Mouse (Mus musculus): ENCODE measurements around the gene Zfp346. TPM values are rescaled to one million over a fixed set of nuclear protein-coding genes. Genes with fewer than 3 reads are reported as not detected.
"Not testable (repeated sequence)": the region's sequence is repeated elsewhere in the genome, so short reads cannot be mapped to it uniquely, and the experiment has no call there.

The Zfp346 gene
- 3.0 and 4.4 TPM in 2 replicates for polyA plus RNA-seq (2012; ENCODE audit: insufficient read depth, insufficient read length, missing spikeins)

DNA sequence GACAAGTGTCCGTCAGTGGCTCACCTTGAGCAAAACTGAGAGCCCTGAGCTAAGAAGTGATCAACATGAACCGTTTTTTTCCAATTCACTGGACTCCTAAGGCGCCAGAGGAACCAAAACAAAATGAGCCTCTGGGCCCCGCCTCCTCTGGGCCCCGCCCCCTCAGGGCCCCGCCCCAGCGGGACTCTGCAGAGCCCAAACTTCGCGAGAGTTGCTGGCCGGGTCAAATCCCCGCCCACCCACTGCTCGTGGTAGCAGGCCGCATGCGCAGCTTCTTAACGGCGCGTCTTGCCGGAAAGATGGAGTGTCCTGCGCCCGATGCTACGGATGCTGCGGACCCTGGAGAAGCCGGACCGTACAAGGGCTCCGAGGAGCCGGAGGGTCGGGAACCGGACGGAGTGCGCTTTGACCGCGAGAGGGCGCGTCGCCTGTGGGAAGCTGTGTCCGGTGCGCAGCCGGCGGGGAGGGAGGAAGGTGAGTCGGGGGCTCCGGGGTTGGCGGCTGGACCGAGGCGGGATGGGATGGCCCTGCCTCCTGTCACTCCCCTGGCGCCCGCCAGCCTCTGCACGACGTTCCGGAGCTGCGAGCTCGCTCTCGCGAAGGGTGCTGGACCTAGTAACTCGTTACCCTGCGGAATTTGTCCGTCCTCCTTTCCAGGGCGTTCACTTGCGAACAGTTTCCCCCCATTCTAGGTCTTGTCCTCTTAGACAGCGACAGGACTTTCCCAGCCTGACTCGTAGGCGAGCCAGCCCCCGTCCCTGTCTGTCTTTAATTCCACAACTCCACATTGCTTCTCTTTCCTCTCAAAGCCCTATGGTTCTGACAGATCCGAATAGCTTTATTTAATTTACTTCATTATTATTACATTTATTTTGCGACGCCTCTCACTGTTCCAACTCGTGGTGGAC lies at the start of gene Zfp346:
Zfp346 (plus strand) TSS at position 267 of the 908 bp plus-strand sequence.
- peaks cover 5% of the 10 kb centered on the region for H3K4me1 ChIP-seq (ENCODE audit: control insufficient read depth, insufficient read depth, insufficient read length, low read length)

DNA sequence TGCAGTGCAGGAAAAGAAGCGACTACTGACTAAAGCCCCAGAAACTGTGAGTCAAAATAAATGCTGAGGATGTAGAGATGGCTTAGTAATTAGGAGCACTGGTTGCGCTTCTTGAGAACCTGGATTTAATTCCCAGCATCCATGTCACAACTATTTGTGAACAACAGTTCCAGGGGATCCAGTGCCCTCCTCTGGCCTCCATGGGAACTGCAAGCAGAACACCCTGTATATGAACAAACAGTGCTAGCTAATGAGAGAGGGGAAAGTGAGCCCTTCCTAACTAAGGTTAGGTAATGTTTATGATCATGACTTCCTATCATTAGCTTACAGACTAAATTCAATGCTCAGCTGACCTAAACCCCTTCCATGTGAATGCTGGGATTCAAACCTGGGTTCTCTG lies 47.1 kb upstream of the Zfp346 start:
- no peak overlapping the region for H3K4me3 ChIP-seq (ENCODE audit: insufficient read depth, low read depth, low read length)
- H3K4me1 ChIP-seq (ENCODE audit: control insufficient read depth, insufficient read depth, insufficient read length, low read length) = no peaks in the 10 kb centered on the region
- no peak overlapping the region for H3K27ac ChIP-seq (replicated peaks; ENCODE audit: low read depth, low read length)

More for the DNA sequence above, at the start of gene Zfp346:
- Histone ChIP-seq H3K4me3 (ENCODE audit: insufficient read depth, low read depth, low read length) (peak within 1 kb of the TSS; percentile 82), H3K27ac (replicated peaks; ENCODE audit: low read depth, low read length) (no peak within 1 kb of the TSS)

DNA sequence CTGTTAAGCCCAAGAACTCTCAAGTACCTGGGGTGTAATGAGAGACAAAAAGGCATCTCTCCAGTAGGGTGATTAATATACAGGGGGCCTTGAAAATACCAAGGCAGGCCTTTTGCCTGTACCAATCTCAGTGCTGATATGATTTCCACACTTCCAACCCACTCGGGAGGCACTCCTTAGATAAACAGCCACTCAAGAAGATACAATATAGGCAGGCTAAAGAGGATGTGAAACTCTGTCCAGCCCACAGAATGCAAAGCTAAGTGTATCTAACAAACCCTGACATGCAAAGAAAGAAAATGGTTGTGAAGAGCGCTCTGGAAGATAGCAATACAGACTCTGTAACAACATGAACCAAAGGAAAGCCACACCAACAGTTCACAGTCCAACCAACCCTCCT lies 41.8 kb upstream of the Zfp346 start:
- no peak overlapping the region for H3K27ac ChIP-seq (replicated peaks; ENCODE audit: low read depth, low read length)
- no peak overlapping the region for H3K4me3 ChIP-seq (ENCODE audit: insufficient read depth, low read depth, low read length)

DNA sequence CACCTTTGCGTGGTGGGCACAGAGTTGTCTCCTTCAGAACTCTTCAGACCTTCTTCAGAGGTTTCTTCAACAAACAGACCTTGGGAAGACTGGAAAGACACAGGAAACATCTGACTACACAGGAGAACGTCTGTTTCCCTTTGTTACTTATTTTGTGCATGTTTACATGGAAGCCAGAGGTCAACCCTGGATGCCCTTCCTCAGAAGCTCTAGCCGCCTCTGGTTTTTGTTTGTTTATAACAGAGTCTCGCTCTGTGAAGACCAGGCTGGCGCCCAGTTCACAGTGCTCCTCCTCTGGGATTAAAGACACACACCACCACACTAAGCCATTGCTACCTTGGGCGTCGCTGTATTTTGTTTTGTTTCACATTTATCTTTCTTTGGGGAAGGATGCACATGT lies 35.4 kb upstream of the Zfp346 start:
- Histone ChIP-seq H3K4me3 (ENCODE audit: insufficient read depth, low read depth, low read length) (no peak overlapping the region), H3K27ac (replicated peaks; ENCODE audit: low read depth, low read length) (no peak overlapping the region), H3K4me1 (ENCODE audit: control insufficient read depth, insufficient read depth, insufficient read length, low read length) (no peaks in the 10 kb centered on the region)

More for the DNA sequence above, 41.8 kb upstream of the Zfp346 start:
- H3K4me1 ChIP-seq (ENCODE audit: control insufficient read depth, insufficient read depth, insufficient read length, low read length) = no peaks in the 10 kb centered on the region

DNA sequence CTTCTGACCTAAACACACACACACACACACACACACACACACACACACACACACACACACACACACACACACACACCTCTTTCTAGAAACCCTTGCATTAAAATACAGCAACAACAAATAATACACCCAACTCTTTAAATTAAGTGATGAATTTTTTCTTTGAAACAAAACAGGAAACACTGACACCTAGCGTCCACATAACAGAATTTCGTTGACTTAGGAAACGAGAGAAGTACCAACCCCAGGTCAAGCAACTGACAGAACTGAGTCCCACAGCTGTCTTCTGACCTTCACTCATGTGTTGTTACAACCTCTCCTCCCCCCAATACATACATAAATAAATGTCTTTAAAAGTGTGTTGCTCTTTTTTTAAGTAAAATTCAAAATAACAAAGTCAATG lies 33.8 kb upstream of the Zfp346 start:
- Histone ChIP-seq H3K27ac (replicated peaks; ENCODE audit: low read depth, low read length) (no peak overlapping the region), H3K4me3 (ENCODE audit: insufficient read depth, low read depth, low read length) (no peak overlapping the region), H3K4me1 (ENCODE audit: control insufficient read depth, insufficient read depth, insufficient read length, low read length) (no peaks in the 10 kb centered on the region)

DNA sequence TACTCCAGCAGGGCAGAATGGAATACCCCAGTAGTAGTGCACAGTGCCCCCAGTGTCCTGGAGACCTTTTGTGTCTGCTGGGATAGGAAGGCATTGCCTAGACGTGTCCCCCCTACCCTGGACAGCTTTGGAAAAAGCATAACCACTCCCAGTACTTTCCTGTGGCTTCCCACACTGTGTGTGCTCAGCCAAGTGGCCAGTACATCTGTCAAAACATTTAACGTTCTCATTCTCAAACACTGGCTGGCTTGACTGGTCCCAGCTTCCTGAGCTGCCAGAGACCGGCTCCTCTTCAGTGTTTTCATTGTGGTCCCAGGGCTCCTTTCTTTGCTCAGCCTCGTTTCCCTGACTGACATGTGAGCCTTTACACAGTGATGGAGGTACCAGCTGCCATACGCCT lies 29.5 kb upstream of the Zfp346 start:
- Histone ChIP-seq H3K4me1 (ENCODE audit: control insufficient read depth, insufficient read depth, insufficient read length, low read length) (no peaks in the 10 kb centered on the region), H3K27ac (replicated peaks; ENCODE audit: low read depth, low read length) (peak overlapping the region; percentile 37; the same call in 1 of the 2 replicates)

DNA sequence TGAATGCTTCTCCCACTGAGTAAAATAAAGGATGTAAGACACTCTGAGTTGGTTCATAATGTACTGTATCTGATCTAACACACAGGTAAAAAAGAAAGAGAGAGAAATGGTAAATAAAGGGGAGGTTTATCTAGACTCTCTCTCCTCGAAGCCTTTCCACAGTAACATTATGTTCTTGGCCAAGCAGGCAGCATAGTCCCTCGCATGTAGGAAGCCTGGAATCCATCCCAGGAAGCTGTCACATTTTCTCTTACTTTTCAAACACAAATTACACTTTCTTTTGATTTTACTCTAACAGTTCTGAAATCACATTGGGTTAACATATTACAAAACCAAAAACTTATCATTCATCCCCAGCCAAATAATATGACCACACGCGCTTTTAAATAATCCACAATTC lies 12.5 kb upstream of the Zfp346 start:
- no peaks in the 10 kb centered on the region for H3K4me1 ChIP-seq (ENCODE audit: control insufficient read depth, insufficient read depth, insufficient read length, low read length)
- no peak overlapping the region for H3K4me3 ChIP-seq (ENCODE audit: insufficient read depth, low read depth, low read length)
- H3K27ac ChIP-seq (replicated peaks; ENCODE audit: low read depth, low read length) = no peak overlapping the region

More for the DNA sequence above, 29.5 kb upstream of the Zfp346 start:
- H3K4me3 ChIP-seq (ENCODE audit: insufficient read depth, low read depth, low read length) = no peak overlapping the region

DNA sequence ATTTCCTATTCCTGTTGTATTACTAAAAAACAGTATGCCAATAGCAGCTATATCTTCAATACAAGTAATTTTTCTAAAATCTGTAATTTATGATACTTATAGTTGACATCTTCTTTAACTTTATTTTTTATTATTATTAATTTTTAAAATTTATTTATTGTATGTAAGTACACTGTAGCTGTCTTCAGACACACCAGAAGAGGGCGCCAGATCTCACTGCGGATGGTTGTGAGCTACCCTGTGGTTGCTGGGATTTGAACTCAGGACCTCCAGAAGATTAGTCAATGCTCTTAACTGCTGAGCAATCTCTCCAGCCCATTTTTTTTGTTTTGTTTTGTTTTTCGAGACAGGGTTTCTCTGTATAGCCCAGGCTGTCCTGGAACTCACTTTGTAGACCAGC lies 7.3 kb upstream of the Zfp346 start:
- not testable (repeated sequence) for H3K4me3 ChIP-seq (ENCODE audit: insufficient read depth, low read depth, low read length); H3K27ac ChIP-seq (replicated peaks; ENCODE audit: low read depth, low read length); H3K4me1 ChIP-seq (ENCODE audit: control insufficient read depth, insufficient read depth, insufficient read length, low read length)

DNA sequence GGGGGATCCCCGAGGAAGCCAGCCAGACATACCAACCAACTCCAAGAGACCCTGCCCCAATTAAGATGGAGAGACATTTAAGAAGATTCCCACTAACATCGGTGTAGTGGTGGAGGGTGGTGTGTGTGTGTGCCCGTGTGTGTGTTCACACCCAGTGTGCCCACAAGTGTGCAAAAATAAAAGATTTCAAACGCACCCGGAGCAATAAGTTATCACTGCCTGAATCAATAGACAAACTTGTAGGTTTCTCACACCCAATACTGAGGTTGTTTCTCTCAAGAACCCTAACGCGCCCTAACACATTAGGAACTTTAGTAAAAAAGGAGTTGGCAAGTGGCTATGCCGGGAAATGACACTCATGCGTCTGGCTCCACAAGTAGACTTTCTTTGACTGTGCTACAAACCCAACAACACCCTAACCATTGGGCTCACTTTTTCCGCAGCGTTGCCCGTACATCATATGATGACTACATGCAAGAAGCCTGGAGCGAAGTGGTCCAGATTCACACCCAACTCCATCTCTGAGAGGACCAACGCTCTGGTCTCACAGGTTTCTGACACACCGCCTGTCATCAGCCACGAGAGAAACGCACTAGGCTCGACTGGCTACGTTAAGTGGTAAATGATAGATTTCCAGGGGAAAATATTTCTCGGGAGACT lies 5.9 kb upstream of the Zfp346 start:
- Histone ChIP-seq H3K27ac (replicated peaks; ENCODE audit: low read depth, low read length) (peak overlapping the region; percentile 32), H3K4me3 (ENCODE audit: insufficient read depth, low read depth, low read length) (peak overlapping the region; percentile 95), H3K4me1 (ENCODE audit: control insufficient read depth, insufficient read depth, insufficient read length, low read length) (no peaks in the 10 kb centered on the region)

DNA sequence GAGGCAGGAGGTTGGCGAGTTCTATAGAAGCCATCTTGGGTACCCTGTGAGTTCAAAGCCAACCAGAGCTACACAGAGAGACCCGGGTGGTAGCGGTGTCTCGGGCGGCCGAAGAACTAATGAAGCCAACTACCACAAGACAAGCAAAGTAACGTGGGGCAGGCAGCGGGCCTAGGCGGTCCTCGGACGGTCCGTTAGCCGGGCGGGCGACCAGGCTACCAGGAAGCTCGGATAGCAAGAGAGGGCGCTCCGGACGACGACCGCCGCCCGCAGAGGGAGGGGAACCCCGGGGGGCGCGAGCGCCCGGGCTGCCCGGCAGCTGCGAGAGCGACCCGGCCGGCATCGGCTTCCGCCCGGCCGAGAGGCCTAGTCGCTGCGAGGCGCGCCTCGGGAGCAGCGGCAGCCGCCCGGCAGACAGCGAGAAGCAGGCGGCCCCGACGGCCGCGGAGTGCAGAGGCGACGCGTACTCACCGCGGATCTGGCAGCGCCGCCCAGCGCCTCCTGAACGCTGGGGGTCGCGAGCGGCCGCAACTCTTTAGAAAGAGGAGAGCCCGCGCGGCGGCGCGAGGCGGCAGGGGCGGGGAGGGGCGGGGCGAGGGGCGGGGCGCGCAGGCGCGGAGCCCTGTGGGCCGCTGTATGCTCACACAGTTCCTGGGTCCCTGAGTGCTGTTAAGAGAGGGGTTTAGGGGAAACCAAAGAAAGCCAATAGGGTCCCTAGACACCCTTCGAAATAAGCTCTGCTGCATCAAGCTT lies 5.2 kb upstream of the Zfp346 start, which contains the start of gene Uimc1:
Uimc1 (minus strand) TSS at position 575 of the 753 bp plus-strand sequence.
- Histone ChIP-seq H3K4me3 (ENCODE audit: insufficient read depth, low read depth, low read length) (peak within 1 kb of the TSS; percentile 95), H3K27ac (replicated peaks; ENCODE audit: low read depth, low read length) (peak within 1 kb of the TSS; percentile 32), H3K4me1 (ENCODE audit: control insufficient read depth, insufficient read depth, insufficient read length, low read length) (no peaks in the 10 kb centered on the region)

DNA sequence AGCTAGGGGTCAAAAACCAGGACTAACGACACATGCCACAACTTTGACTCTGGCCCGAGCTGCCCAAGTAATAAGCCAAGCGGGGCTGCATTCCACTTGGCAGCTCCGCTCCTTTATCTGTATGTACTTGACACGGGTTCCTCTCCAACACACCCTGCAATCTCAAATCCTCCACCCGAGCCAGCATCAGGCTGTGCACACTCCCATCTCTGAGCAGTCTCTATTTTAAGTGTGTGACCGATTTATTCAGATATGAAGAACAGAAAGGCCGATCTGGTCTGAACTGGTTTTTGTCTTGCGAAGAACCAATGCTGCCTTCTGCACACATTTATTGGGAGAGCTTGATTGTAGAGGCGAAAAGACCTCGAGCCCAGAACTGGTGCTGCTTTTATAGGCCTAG lies 3.5 kb upstream of the Zfp346 start:
- Histone ChIP-seq H3K4me1 (ENCODE audit: control insufficient read depth, insufficient read depth, insufficient read length, low read length) (peaks cover 5% of the 10 kb centered on the region), H3K4me3 (ENCODE audit: insufficient read depth, low read depth, low read length) (no peak overlapping the region), H3K27ac (replicated peaks; ENCODE audit: low read depth, low read length) (no peak overlapping the region)

DNA sequence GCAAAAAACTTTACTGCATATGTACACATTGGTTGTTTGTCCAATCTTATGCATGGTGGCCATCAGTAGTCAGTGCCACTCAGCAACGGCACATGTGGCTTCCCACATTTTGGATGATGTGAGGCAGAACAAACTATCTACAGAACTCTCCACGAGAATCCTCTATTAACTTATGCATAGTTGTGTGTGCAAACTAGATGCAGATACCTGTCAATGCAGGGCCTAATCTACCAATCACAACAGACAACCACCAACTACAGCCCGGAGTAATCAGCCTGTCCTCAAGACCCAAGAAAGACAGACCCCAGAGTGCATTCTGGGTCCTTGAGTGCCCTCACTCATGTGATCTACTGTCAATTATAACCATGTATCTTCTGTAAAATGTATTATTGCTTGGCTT lies 2.7 kb upstream of the Zfp346 start:
- H3K4me3 ChIP-seq (ENCODE audit: insufficient read depth, low read depth, low read length) = no peak overlapping the region
- no peak overlapping the region for H3K27ac ChIP-seq (replicated peaks; ENCODE audit: low read depth, low read length)
- H3K4me1 ChIP-seq (ENCODE audit: control insufficient read depth, insufficient read depth, insufficient read length, low read length) = peaks cover 5% of the 10 kb centered on the region

DNA sequence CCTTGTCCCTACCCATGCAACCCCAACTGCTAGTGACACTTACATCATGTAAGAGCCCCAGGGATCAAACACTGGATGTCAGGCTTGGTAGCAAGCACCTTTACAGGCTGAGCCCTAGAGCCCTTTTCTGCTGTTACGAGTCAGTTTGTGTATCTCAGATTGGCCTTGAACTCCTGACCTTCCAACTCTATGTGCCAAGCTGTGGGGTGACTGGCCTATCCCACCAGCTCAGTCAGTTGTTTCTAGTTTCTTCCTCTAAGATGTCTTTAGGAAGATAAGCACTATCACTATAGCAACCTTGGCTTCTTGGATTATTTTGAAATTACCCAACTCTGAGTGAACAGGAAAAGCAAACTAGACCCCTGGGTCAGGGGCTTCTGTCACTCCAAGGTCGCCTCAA lies 1.8 kb upstream of the Zfp346 start:
- H3K4me1 ChIP-seq (ENCODE audit: control insufficient read depth, insufficient read depth, insufficient read length, low read length) = peaks cover 5% of the 10 kb centered on the region
- H3K4me3 ChIP-seq (ENCODE audit: insufficient read depth, low read depth, low read length) = no peak overlapping the region
- no peak overlapping the region for H3K27ac ChIP-seq (replicated peaks; ENCODE audit: low read depth, low read length)

DNA sequence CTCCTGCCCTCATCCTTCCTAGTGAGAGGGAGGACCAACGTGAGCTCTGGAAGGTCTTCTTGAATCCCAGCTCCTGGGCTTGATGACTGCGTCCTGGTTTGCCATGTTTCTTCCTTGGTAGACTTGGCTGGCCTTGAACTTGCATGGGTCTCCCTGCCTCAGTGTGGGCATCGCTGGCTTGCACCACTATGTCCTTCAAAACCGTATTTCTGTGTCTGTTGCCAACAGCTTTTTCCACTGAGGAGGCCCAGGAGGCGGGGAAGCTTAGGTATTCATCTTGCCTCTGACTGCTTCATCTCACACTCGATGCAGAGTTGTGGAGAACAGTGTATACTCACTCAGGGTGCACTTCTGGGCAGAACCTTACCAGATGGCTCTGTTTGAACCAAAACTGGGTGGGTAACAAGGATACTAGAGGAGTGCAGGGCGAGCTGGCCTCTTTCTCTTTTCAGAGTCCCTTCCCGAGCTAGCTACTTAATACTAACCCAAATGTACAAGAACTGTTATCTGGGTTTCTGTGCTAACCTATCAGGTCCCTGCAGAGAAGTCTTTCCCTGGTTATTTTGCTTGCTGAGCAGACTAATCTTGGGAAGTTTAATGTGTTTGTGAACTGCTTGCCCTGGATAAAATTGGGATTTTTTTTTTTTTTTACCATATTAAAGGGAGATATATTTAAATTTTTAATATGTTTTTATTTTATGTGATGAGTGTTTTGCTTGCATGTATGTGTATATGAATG lies 1.0 kb downstream of the Zfp346 start:
- peak overlapping the region; percentile 82 for H3K4me3 ChIP-seq (ENCODE audit: insufficient read depth, low read depth, low read length)

More for the DNA sequence above, 1.0 kb downstream of the Zfp346 start:
- no peak overlapping the region for H3K27ac ChIP-seq (replicated peaks; ENCODE audit: low read depth, low read length)
- H3K4me1 ChIP-seq (ENCODE audit: control insufficient read depth, insufficient read depth, insufficient read length, low read length) = peaks cover 5% of the 10 kb centered on the region

Measured in brown adipose tissue, adult 24 weeks (tissue).